Mouse (Mus musculus): ENCODE data around the gene Fermt2.
"Not testable (repeated sequence)": the region's sequence is repeated elsewhere in the genome, so short reads cannot be mapped to it uniquely, and the experiment has no call there.

Fermt2 gene

DNA sequence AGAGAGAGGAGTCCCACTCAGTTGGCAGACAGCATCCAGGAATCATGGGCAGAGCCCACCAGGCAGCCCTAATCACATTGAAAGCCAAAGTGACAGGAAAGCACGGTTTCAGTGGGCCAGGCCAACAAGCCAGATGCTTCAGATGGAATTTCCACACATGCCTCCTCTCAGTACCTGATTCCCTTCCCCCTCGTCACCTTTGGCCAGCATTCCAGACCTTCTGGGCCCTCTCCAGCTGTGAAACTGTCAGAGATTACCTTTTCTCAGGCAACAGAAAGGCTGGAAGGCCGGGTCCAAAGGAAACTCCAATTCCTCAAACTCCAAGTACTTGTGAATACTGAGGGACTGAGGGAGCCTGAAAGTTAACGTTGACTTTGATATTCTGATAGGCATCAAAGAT is 19.1 kb downstream of the Fermt2 start:
- peak; percentile 49 for DNase-seq (ENCODE audit: low read depth, low spot score)

DNA sequence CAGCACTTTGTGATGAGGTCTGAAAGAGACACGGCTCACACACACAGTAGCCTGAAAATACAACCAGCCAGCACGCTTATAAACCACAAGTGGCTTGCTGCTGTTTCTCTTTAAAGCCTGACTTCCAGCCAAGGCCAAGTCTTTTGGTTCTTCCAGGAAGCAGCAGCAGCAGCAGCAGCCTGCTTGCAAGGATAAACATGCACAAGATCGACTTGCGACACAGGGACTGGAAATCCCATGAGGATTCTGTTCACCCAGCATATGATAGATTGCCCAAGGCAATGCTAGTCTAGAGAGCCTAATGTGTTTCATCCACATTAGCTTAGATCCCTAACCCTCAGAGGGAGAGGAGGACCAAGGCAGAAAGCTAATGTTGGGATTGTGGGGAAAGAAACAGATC is 22.0 kb downstream of the Fermt2 start:
- DNase-seq (ENCODE audit: low read depth, low spot score): no peak

DNA sequence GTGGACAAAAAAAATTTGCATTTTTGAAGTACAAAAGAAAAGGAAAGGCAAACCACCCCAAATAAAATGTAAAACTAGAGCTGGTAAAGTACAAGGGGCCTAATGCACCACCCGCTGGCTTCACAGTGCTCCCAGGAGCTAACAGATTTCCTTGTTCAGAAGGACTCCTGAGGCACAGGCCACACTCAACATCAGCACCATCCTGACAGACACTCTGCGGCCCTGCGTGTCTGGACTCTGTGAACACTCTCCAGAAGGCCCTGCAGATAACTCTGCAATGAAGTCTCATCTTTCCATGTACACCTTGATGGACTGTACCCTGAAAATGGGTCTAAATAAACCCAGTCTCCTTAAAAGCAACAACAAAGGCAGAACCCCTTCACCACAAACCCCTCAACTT is 22.5 kb downstream of the Fermt2 start:
- no peak for DNase-seq (ENCODE audit: low read depth, low spot score)

DNA sequence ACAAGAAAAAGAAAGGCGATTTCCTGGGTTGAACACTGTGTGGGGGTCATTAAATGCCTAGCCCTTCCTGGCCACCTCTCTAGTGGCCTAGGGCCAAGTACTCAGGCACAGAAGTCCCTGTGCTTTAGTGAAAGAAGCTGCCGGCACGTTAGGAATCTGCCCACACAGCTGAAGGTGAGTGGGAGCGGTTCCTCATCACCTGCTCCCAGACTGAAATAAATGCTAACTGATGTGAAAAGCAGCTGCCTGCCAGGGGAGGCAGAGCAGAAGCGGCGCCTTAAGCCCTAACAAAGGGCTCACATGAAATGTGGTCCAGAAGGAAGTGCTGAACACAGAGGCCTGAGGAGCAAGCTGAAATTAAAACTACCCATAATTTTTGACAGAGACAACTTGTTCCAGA is 22.9 kb downstream of the Fermt2 start:
- DNase-seq (ENCODE audit: low read depth, low spot score): peak; percentile 90

DNA sequence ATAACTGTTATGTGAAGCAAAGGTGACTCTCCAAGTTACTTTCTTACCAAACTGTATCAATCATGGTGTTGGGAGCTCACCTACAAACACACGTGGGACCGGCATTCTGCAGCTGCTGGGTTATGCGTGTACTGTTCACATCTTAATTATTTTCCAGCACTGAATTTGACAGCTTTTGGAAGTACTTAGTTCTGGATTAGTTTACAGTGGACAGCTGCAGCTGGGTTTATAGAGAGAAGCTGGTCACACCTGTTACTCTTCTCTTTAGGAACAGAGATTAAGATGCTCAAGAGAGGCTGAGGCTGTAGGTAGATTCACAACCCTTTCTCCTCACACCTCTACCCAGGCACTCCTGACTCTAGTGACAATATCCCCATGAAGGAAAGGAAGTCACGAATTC is 23.8 kb downstream of the Fermt2 start:
- DNase-seq (ENCODE audit: low read depth, low spot score): no peak

DNA sequence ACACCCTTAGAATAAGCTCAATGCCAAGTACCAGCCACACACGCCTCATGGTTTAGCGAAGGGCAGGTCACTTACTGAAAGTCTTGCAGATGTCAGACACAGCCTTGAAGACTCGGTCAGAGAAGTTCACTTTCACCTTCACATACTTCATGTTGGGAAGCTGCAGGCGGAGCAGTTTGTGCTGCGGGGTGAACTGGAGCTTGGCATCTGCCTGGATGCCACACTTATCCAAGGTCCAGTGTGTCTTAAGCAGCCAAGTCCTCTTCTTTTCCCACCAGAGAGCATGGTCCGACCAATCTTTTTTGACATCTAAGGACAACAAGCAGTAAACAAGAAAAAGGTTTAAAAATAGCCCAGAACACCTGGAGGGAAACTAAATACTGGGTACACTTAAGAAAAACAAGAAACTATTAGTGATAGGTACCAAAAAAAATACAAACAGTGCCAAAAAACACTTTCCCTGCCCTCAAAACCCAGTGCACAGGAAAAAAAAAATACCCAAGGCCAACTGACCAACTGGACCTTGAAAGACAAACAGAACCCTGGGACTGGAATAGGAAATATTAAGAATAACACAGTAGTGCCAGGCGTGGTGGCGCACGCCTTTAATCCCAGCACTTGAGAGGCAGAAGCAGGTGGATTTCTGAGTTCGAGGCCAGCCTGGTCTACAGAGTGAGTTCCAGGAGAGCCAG is 25.4 kb downstream of the Fermt2 start:
- no peak for DNase-seq (ENCODE audit: low read depth, low spot score)

DNA sequence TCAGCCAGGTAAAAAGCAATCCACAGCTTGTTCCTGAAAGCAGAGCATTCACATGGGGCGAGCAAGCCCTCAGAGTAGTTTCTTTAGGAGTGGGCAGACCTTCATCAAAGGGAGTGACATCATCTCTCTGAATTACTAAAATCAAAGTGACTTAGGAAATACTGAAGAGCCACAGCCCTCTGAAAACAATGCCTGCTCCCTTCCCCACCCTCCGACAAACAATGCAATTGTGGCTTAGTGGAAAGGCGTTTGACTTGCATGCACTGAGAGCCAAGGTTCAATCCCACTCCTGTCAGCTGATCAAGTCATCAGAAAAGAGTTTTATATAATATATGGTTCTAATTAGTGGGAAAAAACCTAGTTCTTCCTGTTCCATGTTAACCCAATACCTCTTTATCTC is 26.0 kb downstream of the Fermt2 start:
- DNase-seq (ENCODE audit: low read depth, low spot score): peak; percentile 76

DNA sequence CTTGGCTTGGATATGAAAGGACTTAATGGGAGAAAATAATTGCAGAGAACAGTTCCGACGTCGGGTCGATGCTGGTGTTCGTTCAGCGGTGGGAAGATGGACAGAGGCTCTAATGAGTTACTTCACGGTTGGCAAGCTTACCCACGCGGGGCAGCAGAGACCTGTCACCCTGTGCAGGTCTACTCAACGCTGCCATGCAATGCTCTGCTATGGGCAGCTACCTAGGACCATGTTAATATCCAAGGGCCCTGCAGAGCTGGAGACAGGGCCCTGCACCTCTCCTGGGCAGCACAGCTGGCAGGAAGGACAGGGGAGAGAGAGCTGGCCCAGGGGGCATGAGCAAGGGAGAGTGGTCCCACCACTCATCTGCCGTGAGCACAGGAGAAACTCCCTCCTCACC is 29.9 kb downstream of the Fermt2 start:
- no peak for DNase-seq (ENCODE audit: low read depth, low spot score)

DNA sequence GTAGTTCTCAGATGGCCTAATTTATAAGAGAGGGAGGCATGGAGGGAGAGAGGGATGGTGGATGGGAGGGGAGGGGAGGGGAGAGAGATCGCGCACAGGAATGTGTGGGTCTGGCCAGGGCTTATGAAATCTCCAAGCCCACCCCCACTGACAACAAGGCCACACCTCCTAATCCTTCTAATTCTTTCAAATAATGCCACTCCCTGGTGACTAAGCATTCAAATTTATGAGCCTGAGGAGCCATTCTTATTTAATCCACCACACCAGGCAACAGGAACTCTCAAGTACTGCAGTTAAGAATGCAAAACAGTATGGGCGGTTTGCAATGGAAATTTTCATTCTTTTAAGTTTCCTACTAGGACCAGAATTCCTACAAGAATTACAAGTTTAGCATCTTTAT is 32.8 kb downstream of the Fermt2 start:
- DNase-seq (ENCODE audit: low read depth, low spot score): peak; percentile 74

DNA sequence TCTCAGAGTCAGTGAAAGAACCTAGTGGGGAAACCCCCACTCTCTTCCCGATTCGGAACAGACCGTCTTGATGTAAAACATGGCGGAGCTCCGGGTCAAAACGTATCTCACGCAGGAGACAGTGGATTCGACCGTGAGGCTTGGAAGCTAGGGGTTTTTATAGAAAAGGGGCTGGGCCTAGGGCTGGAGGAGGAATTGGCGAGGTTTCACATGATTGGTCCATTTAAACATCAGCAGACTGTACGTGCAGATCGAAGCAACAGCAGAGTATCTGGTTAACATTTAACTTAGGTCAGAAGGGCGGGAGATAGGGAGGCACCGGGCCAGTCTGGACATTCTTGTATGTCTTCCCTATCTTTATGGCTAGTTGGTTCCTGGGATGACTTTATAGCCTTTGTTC is 34.1 kb downstream of the Fermt2 start:
- DNase-seq (ENCODE audit: low read depth, low spot score): not testable (repeated sequence)

DNA sequence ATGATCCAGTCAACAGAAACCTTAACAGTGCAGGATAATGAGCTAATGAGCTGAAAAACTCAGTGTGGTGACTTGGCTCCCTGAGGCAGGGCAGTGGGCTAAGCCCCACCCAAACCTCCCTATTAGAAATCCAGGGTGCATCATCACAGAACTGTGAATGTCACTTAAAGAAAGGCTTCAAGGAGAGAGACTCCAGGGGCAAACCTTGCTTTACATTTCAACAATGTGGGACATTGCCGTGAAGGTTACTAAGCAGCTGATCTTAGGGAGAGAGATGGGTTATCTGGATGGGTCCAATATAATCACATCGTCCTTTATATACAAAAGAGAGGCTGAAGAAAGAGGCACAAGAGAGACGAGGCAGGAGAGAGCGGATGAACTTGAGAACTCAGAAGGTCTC is 36.0 kb downstream of the Fermt2 start:
- peak; percentile 65 for DNase-seq (ENCODE audit: low read depth, low spot score)

DNA sequence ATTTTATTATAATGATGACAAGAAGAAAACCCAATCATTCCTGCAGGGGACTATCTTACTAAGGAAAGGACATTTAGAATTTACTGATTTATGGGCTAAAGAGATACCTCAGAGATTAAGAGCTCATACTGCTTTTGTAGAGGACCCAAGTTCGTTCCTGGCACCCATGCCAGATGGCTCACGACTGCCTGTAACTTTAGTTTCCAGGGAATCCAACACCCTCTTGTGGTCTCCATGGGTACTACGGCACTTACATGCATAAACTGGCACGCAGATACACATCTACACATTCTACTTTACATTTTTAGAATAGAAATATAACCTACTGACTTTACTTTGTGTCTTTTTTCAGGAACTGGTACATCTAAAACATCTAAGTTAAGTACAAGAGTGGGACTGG is 37.2 kb downstream of the Fermt2 start:
- DNase-seq (ENCODE audit: low read depth, low spot score): peak; percentile 76

DNA sequence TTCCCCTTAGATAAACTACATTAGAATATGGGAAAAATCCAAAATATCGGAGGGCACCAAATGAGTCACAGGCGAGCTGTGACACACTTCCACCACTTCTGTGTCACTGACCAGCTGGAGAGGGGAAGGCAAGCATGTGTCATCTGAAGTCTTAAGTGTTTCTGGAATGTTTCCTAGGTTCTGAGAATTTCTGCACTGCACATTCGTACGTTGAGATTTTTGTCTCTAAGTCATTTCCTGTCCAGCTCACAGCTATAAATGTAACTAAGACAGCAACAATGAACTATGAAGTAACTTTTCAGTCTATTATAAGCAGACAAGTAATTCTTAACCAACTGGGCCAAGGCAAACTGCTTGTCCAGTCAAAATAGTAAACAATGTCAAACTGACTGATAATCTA is 37.9 kb downstream of the Fermt2 start:
- no peak for DNase-seq (ENCODE audit: low read depth, low spot score)

DNA sequence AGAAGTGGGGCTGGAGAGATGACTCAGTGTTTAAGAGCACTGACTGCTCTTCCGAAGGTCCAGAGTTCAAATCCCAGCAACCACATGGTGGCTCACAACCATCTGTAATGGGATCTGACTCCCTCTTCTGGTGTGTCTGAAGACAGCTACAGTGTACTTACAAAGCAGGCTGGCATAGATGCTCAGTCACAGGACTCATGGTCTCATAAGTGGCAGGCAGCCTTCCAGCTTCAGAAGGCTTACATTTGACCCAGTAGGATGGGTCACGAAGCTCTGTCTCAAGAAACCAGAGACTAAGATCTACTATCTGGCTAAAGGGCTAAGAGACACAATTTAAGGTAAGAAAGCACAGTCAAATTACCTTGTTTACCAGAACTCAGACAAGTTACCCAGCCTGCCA is 42.7 kb downstream of the Fermt2 start:
- not testable (repeated sequence) for DNase-seq (ENCODE audit: low read depth, low spot score)

DNA sequence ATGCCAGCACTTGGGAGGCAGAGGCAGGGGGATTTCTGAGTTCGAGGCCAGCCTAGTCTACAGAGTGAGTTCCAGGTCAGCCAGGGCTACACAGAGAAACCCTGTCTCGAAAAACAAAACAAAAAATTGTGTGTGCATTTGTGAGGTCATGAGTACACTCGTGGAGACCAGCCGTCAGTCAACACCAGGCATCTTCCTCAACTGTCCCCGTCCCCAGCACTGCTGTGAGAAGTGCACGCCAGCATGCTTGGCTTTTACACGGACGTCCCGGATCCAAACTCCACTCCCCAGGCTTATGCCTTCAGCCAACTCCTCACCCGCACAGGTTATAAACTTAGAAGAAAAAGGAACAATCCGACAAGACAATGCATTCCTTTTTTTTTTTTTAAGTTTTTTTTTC is 46.6 kb downstream of the Fermt2 start:
- DNase-seq (ENCODE audit: low read depth, low spot score): not testable (repeated sequence)

DNA sequence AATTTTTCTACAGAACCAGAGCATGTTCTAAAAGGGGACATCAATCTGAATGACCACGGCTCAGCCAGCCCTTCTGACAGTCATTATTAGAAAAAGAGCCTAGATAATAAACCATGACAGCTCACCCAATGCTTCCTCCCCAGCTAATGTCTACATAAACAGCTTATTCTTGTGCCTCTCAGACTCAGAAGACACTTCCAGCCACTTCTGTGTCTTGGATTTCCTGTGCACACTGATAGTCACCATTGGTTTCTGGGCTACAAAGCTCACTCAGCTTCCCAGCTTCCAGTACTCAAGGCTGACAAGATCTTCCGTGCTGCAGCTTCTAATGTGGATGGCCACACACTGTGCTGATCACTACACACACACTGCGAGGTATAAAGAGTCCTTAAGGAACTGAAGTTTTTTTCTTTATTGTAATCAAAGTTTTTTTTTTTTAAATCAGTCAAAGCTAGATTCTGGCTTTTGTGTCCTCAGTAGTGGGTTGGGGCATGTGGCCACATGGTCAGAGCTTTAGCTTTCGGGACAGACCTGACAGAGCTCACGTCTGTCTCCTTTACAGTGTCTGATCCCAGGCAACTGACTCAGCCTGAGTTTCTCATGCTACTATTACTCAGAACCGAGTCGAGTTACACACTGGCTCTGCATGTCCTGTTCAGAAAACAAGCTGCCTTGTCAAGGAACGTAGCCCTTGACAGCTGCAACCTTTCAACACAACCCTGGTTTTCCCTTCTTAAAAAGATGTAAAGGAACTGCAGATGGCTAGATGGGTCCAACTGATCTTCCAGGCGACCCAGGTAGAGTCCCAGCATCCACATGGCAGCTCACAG is 50.7 kb downstream of the Fermt2 start:
- no peak for DNase-seq (ENCODE audit: low read depth, low spot score)

DNA sequence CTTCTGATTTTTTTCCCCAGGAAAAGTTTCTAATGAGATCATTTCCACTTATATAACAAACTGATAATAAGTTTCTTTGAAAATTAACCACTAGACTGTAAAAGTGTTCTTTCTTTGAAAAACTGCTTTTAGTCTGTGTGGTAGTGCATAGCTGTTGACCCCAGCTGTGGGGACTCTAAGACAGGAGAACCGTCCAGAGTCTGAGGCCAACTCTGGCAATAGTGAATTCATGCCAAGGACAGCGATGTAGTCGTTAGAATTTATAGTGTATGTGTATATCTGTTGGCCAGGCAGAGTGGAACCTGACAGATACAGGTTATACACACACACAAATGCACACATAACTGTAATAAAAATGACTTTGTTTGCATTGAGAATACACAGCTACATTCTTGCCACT is 51.4 kb downstream of the Fermt2 start:
- DNase-seq (ENCODE audit: low read depth, low spot score): no peak

DNA sequence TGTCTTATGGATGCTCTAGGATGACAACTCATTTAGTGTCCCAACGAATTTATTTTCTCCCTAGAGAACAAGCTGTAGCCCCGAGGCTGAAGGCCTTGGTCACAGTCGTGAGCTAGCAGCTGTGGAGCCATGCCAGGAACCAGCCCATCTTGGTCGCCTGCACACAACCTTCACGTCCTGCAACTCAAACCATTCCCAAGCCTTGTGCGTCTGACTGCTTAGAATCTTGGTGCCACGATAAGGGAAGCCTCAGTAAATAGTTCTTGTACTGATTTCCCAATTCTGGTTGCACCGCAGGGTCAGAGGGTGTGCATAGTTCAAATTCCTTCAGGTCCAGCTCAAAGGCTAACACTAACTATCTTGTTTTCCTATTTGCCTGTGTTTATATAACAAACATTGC is 52.3 kb downstream of the Fermt2 start:
- DNase-seq (ENCODE audit: low read depth, low spot score): no peak

DNA sequence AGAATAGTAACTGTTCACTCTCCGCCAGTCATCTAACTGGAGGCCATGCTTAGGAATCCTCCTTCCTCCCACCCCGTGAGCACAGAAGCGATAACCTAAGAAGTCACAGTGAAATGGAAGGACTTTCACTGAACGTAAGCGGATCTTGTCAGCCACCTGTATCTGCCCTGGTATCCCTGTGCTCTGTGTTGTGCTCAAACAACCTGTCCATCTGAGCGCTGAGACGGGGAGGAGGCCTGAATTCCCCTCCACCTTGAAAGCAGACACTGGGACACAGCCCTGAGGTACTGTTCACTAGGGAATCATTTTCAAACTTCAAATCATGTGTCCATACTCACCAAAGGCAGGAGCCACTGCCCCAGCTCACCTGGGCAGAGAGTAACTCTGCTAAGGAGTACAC is 52.9 kb downstream of the Fermt2 start:
- DNase-seq (ENCODE audit: low read depth, low spot score): no peak

DNA sequence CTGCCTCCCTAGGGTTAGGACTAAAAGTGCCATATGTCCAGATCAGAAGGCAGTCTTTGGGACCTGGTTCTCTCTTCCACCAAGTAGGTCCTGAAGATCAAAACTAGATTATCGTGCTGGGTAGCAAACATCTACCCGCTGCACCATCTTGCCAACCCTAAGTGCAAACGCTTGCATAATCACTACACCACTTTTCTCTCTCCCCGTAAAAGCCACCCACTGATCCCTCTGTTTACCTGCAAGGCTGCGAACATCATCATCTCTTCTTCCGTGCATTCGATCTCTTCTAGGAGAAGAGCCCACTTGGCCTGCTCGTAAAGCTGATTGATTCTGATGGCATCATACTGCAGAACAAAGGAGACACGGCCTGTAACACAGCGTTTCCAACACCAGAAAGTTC is 57.4 kb downstream of the Fermt2 start:
- DNase-seq (ENCODE audit: low read depth, low spot score): no peak

DNA sequence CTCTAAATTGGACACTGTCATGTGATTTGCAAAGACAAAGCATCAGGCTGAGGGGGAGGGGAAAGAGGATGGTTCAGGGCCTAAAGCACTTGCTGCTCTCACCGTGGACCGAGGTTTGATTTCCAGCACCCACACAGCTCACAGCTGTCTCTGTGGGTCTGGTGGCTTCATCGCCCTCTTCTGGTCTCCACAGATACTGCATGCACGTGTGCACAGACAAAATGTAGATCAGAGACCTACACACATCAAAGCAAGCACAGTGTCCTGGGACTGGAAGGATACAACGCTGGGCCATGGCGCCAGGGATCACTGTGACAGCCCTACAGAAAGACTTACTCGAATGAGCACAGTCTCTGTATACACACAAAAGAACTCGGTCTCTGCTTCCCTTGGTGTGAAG is 60.5 kb downstream of the Fermt2 start:
- peak; percentile 84 for DNase-seq (ENCODE audit: low read depth, low spot score)

DNA sequence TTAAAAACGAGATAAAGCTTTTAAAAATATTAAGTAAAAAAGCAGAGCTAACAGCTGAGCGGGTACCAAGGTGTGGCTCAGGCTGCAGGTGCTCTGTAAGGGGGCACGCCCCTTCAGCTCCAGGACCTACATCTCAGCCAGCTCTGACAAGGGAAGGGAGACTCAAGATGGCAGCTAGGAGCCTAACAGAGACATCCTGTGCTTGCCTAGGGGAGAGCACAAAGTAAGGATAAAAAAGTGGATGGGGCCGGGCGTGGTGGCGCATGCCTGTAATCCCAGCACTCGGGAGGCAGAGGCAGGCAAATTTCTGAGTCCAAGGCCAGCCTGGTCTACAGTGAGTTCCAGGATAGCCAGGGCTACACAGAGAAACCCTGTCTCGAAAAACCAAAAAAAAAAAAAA is 63.5 kb downstream of the Fermt2 start:
- DNase-seq (ENCODE audit: low read depth, low spot score): not testable (repeated sequence)
